Mouse (Mus musculus): ENCODE measurements at regions not wholly inside any gene's neighbourhood (a gene's known extent, or its start where the extent isn't known, plus 50 kb on each side); places are given as distances from the start of the nearest gene placed in this dataset.

DNA sequence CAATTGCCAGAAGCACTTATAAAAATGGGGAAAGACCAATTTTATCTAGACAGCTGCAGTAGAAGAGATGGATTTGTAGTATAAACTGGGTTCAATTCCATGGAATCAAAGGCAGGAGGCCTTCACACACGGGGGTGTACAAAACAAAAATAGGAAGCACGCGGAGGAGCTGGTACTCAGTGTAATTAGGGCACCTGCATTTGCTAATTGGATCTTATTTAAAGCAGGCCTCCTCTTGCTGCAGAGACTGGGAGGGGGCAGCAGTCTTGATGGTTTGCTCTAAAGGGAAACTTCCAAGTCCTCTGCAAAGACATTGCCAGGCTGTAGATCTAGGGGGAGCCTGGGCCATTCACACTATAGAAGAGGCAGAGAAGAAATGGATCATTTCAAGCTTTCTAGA, 268.2 kb upstream of the Tmem132c start:
- TF ChIP-seq POLR2A (IDR thresholded peaks at IDR 0.05; ENCODE audit: borderline replicate concordance, control insufficient read depth, low read depth, low read length), result no peak
- no peak for TF ChIP-seq CTCF (IDR thresholded peaks at IDR 0.05; ENCODE audit: control insufficient read depth, insufficient read depth, low read length)

Data from bone marrow, adult 2 months (tissue).